In genomic region chr10:5846939-5847338, GRCm38 (mm10) we compare ENCODE assay signal across 8 mouse cellular contexts. TPM values are rescaled to one million over a fixed set of nuclear protein-coding genes. Genes with fewer than 3 reads are reported as not detected.
DNase-seq lines count a peak whose midpoint lies in the region; ATAC-seq and TF ChIP-seq lines count a peak whose summit lies in the region.

No protein-coding gene starts in this region.

- no peak for TF ChIP-seq EP300 in lung, postnatal 0 days (IDR thresholded peaks at IDR 0.05)

- no peaks in the 10 kb centered on the region for H3K36me3 ChIP-seq in lung, postnatal 0 days (ENCODE audit: insufficient read depth, low read length)
- no peaks in the 10 kb centered on the region for H3K36me3 ChIP-seq in intestine, embryonic 15.5 days

- no peaks in the 10 kb centered on the region for H3K9me3 ChIP-seq in lung, postnatal 0 days (ENCODE audit: low read length)
- no peaks in the 10 kb centered on the region for H3K9me3 ChIP-seq in intestine, embryonic 15.5 days

- intact Hi-C loops in gastrocnemius, adult 2 months (cut with DNase I) = no loop called here

- H3K4me2 ChIP-seq in lung, postnatal 0 days (replicated peaks; ENCODE audit: low read depth, low read length) = no peak overlapping the region
- H3K4me2 ChIP-seq in intestine, embryonic 15.5 days (replicated peaks) = no peak overlapping the region

- no peaks in the 10 kb centered on the region for H3K4me1 ChIP-seq in lung, postnatal 0 days (ENCODE audit: insufficient read depth, low read depth, low read length)
- no peaks in the 10 kb centered on the region for H3K4me1 ChIP-seq in intestine, embryonic 15.5 days (replicated peaks)

- no peak overlapping the region for H3K9ac ChIP-seq in lung, postnatal 0 days (replicated peaks; ENCODE audit: low read depth)
- no peak overlapping the region for H3K9ac ChIP-seq in intestine, embryonic 15.5 days

- no peak for DNase-seq in gastrocnemius, adult 2 months
- DNase-seq in gastrocnemius, adult 8-10 months (ENCODE audit: low spot score in 2 of 2) = no peak
- DNase-seq in lung, postnatal 0 days (ENCODE audit: low spot score) = peak; percentile 61
- DNase-seq in lung, postnatal 14 days = no peak
- DNase-seq in brain, adult 2 months (ENCODE audit: low read depth, low spot score) = peak; percentile 68
- DNase-seq in naive thymus-derived CD4-positive, alpha-beta T cell, adult 2 months (ENCODE audit: low read depth) = peak; percentile 39
- DNase-seq in urinary bladder, adult 18-20 months (ENCODE audit: low spot score in 2 of 2) = no peak

- peak; percentile 55 for TF ChIP-seq CTCF in gastrocnemius, adult 2 months (IDR thresholded peaks at IDR 0.05)
- peak; percentile 67 for TF ChIP-seq CTCF in lung, postnatal 0 days (IDR thresholded peaks at IDR 0.05)

- 21% methylated on average over 2 of the region's 2 CpGs for WGBS in lung, postnatal 0 days
- 38% methylated on average over 2 of the region's 2 CpGs for WGBS in intestine, embryonic 15.5 days

- no peak overlapping the region for H3K4me3 ChIP-seq in gastrocnemius, adult 2 months
- no peak overlapping the region for H3K4me3 ChIP-seq in lung, postnatal 0 days (ENCODE audit: low read depth, low read length)
- H3K4me3 ChIP-seq in intestine, embryonic 15.5 days (replicated peaks) = no peak overlapping the region

- H3K27me3 ChIP-seq in lung, postnatal 0 days (replicated peaks; ENCODE audit: insufficient read depth, low read length) = no peaks in the 10 kb centered on the region
- H3K27me3 ChIP-seq in intestine, embryonic 15.5 days (replicated peaks) = no peaks in the 10 kb centered on the region

- H3K27ac ChIP-seq in gastrocnemius, adult 2 months = no peak overlapping the region
- no peak overlapping the region for H3K27ac ChIP-seq in lung, postnatal 0 days (ENCODE audit: low read length)
- H3K27ac ChIP-seq in intestine, embryonic 15.5 days = no peak overlapping the region

- no peak for ATAC-seq in lung, postnatal 0 days
- no peak for ATAC-seq in intestine, embryonic 15.5 days

RNA-seq across cellular contexts. Expression of gene Mtrf1l, which starts 23.2 kb away (rescaled TPM):
- total RNA-seq in gastrocnemius, adult 2 months (2021) = 1 to 10 TPM; 6.1 to 9.9 TPM
- 1 to 10 TPM; 3.6 to 4.7 (median 4.5) TPM for total RNA-seq in gastrocnemius, adult 8-10 months (2022)
- polyA plus RNA-seq in lung, postnatal 0 days (2015; fragmentation: Nextera tagmentation; extraction: Ambion mirVana) = 13.1 and 13.7 TPM in 2 replicates
- 14.7 and 18.1 TPM in 2 replicates for polyA plus RNA-seq in intestine, embryonic 15.5 days (2015; fragmentation: Nextera tagmentation; extraction: Ambion mirVana)

RNA-seq across cellular contexts. Expression of gene Fbxo5, which starts 41.5 kb away (rescaled TPM):
- under 1 TPM; 0.36 to 0.45 TPM for total RNA-seq in gastrocnemius, adult 2 months (2021)
- under 1 TPM; 0.17 to 0.85 (median 0.34) TPM for total RNA-seq in gastrocnemius, adult 8-10 months (2022)
- 8.4 TPM in 2 replicates for polyA plus RNA-seq in lung, postnatal 0 days (2015; fragmentation: Nextera tagmentation; extraction: Ambion mirVana)
- polyA plus RNA-seq in intestine, embryonic 15.5 days (2015; fragmentation: Nextera tagmentation; extraction: Ambion mirVana) = 53.9 and 58.7 TPM in 2 replicates

Comparison
In these comparisons a context has a peak if more than half of its experiments do, and no peak if none do; other contexts are left out.
1. DNase-seq: peak in lung, postnatal 0 days (single experiment), brain, adult 2 months (single experiment) and naive thymus-derived CD4-positive, alpha-beta T cell, adult 2 months (single experiment); none in gastrocnemius, adult 2 months (single experiment), gastrocnemius, adult 8-10 months (0 of 2), lung, postnatal 14 days (single experiment) and urinary bladder, adult 18-20 months (0 of 2).